Mouse (Mus musculus) thymus, adult 2 months (tissue): Measurements from ENCODE around the gene Nfat5. TPM values are rescaled to one million over a fixed set of nuclear protein-coding genes. Genes with fewer than 3 reads are reported as not detected.

ENCODE experiments used
- DNase-seq: peaks from one replicate; pipeline ENCODE4 v3.0.0; 2021
- H3K27ac ChIP-seq: fragments of 200-500 bp; 2 replicates; pipeline ENCODE4 v1.5.1; 2012; ENCODE audit warnings: low read length, control low read depth; ENCODE audit not compliant: control insufficient read depth, insufficient read depth
- H3K27me3 ChIP-seq: fragments of 200-500 bp; 2 replicates; pipeline ENCODE4 v1.6.1; 2012; ENCODE audit warnings: mild to moderate bottlenecking, low read length, moderate library complexity, mixed read lengths; ENCODE audit not compliant: control insufficient read depth, insufficient read depth
- H3K36me3 ChIP-seq: fragments of 200-500 bp; 2 replicates; pipeline ENCODE4 v1.6.1; 2012; ENCODE audit warnings: mild to moderate bottlenecking, low read length, moderate library complexity; ENCODE audit not compliant: control insufficient read depth, insufficient read depth
- H3K4me1 ChIP-seq: fragments of 200-500 bp; replicated peaks from 2 replicates; pipeline ENCODE4 v1.6.1; 2012; ENCODE audit warnings: low read length; ENCODE audit not compliant: control insufficient read depth, insufficient read depth
- H3K4me3 ChIP-seq: fragments of 200-500 bp; 2 replicates; pipeline ENCODE4 v1.5.1; 2012; ENCODE audit warnings: mild to moderate bottlenecking, low read length, control low read depth, moderate library complexity; ENCODE audit not compliant: control insufficient read depth, insufficient read depth
- CTCF ChIP-seq: fragments of 200-500 bp; IDR thresholded peaks from 2 replicates; pipeline ENCODE4 v1.5.1; 2012; ENCODE audit warnings: mild to moderate bottlenecking, control low read depth, low read length, moderate library complexity, borderline replicate concordance; ENCODE audit not compliant: control insufficient read depth, poor library complexity, insufficient read depth; ENCODE audit errors: extremely low read depth
- POLR2A ChIP-seq: fragments of 200-500 bp; IDR thresholded peaks from 2 replicates; pipeline ENCODE4 v1.6.1; 2012; ENCODE audit warnings: mild to moderate bottlenecking, low read length, control low read depth, moderate library complexity; ENCODE audit not compliant: control insufficient read depth, poor library complexity, insufficient read depth; ENCODE audit errors: extremely low read depth
- WGBS: fragments of 180-500 bp; shearing (Covaris S2); methylation state at CpG from one replicate; pipeline ENCODE4 v1.1.7; 2018; 5-methylcytosine and 5-hydroxymethylcytosine counted together
- polyA plus RNA-seq: library from polyadenylated mRNA; depleted of rRNA; stranded (reverse); fragments of >200 nt; gene quantifications from 2 replicates; pipeline ENCODE4 v1.2.3, GENCODE M21; 2012

Gene Nfat5
- polyA plus RNA-seq, 1 experiment: 40.3 TPM

- DNase-seq: no peak
- H3K36me3 ChIP-seq: no peaks in the 10 kb centered on the region
- no peak overlapping the region for H3K27ac ChIP-seq
- TF ChIP-seq POLR2A (no peak), CTCF (no peak)
- no peak overlapping the region for H3K4me3 ChIP-seq
- peaks cover 2% of the 10 kb centered on the region; the same call in 1 of the 2 replicates for H3K4me1 ChIP-seq
- no peaks in the 10 kb centered on the region for H3K27me3 ChIP-seq
These were observed 18.6 kb downstream of the Nfat5 start for GRCm38 (mm10) chr8:107311876-107312275.

- Histone ChIP-seq H3K4me1 (no peaks in the 10 kb centered on the region), H3K36me3 (no peaks in the 10 kb centered on the region), H3K4me3 (no peak overlapping the region), H3K27me3 (no peaks in the 10 kb centered on the region), H3K27ac (no peak overlapping the region)
- DNase-seq: peak; percentile 81
- TF ChIP-seq POLR2A: no peak
- no peak for TF ChIP-seq CTCF
- 0% methylated on average over 1 of the region's 1 CpGs for WGBS
These were observed 30.9 kb downstream of the Nfat5 start for GRCm38 (mm10) chr8:107324142-107324541.

GRCm38 (mm10) chr8:107329595-107329994 is 36.3 kb downstream of the Nfat5 start:
- TF ChIP-seq CTCF (no peak), POLR2A (no peak)
- no peaks in the 10 kb centered on the region for H3K4me1 ChIP-seq
- no peak overlapping the region for H3K4me3 ChIP-seq
- DNase-seq: no peak
- H3K27me3 ChIP-seq: no peaks in the 10 kb centered on the region
- 87% methylated on average over 1 of the region's 1 CpGs for WGBS
- no peaks in the 10 kb centered on the region for H3K36me3 ChIP-seq
- H3K27ac ChIP-seq: no peak overlapping the region

GRCm38 (mm10) chr8:107336480-107336879 is 43.2 kb downstream of the Nfat5 start:
- Histone ChIP-seq H3K27me3 (no peaks in the 10 kb centered on the region), H3K36me3 (peaks cover 6% of the 10 kb centered on the region), H3K27ac (no peak overlapping the region), H3K4me1 (no peaks in the 10 kb centered on the region), H3K4me3 (no peak overlapping the region)
- TF ChIP-seq POLR2A (no peak), CTCF (no peak)
- 83% methylated on average over 1 of the region's 1 CpGs for WGBS
- no peak for DNase-seq

- Histone ChIP-seq H3K27ac (no peak overlapping the region), H3K36me3 (peaks cover 53% of the 10 kb centered on the region), H3K4me3 (no peak overlapping the region), H3K27me3 (no peaks in the 10 kb centered on the region), H3K4me1 (no peaks in the 10 kb centered on the region)
- WGBS: 94% methylated on average over 4 of the region's 4 CpGs
- TF ChIP-seq CTCF: no peak
- no peak for TF ChIP-seq POLR2A
- no peak for DNase-seq
These were observed 77.0 kb downstream of the Nfat5 start for GRCm38 (mm10) chr8:107370311-107370710.

GRCm38 (mm10) chr8:107377346-107377745 is 84.1 kb downstream of the Nfat5 start:
- no peak for TF ChIP-seq POLR2A
- TF ChIP-seq CTCF: no peak
- H3K27me3 ChIP-seq: no peaks in the 10 kb centered on the region
- H3K27ac ChIP-seq: no peak overlapping the region
- peaks cover under 1% of the 10 kb centered on the region for H3K36me3 ChIP-seq
- DNase-seq: no peak
- no peaks in the 10 kb centered on the region for H3K4me1 ChIP-seq
- H3K4me3 ChIP-seq: no peak overlapping the region
- 96% methylated on average over 3 of the region's 3 CpGs for WGBS

GRCm38 (mm10) chr8:107380734-107381133 is 87.5 kb downstream of the Nfat5 start:
- TF ChIP-seq POLR2A (no peak), CTCF (no peak)
- H3K27me3 ChIP-seq: no peaks in the 10 kb centered on the region
- DNase-seq: no peak
- no peak overlapping the region for H3K27ac ChIP-seq
- H3K4me1 ChIP-seq: no peaks in the 10 kb centered on the region
- H3K36me3 ChIP-seq: no peaks in the 10 kb centered on the region
- WGBS: 97% methylated on average over 8 of the region's 8 CpGs
- no peak overlapping the region for H3K4me3 ChIP-seq
